Mouse (Mus musculus): ENCODE data around the gene Cfap299. TPM values are rescaled to one million over a fixed set of nuclear protein-coding genes. Genes with fewer than 3 reads are reported as not detected.

Cfap299 gene
- polyA plus RNA-seq, 1 experiment from 2014 or later, result 0.37 TPM

DNA sequence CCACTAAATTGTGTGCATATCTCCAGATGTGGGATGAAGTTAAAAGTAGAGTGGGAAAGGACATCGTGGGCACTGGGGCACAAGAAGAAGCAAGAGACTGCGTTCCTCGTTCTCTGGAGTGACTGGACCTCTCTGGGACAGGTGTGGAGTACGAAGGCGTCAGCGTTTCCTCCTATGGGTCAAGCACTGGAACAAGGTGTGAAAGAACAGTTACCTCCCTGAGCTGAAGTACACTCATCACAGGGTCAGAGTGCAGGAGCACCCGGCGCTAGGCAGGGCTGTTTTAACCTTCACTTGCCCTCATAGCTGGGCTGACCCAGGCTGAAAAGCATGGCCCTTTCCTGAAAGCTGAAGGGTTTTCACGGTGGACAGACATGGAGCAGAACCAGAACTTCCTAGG is 504.7 kb downstream of the Cfap299 start:
- no peak overlapping the region for H3K27ac ChIP-seq (replicated peaks)
- H3K4me1 ChIP-seq, result 0 out of 2 replicates have a peak, but pooled peaks cover 2% of the 10 kb centered on the region
- no peak for DNase-seq (ENCODE audit: low spot score)
- no peaks in the 10 kb centered on the region for H3K9me3 ChIP-seq (replicated peaks)
- 83% methylated on average over 9 of the region's 9 CpGs for WGBS
- no peaks in the 10 kb centered on the region for H3K36me3 ChIP-seq
- H3K27me3 ChIP-seq (ENCODE audit: low read depth, poor library complexity, severe bottlenecking), result no peaks in the 10 kb centered on the region
- H3K4me3 ChIP-seq, result no peak overlapping the region

DNA sequence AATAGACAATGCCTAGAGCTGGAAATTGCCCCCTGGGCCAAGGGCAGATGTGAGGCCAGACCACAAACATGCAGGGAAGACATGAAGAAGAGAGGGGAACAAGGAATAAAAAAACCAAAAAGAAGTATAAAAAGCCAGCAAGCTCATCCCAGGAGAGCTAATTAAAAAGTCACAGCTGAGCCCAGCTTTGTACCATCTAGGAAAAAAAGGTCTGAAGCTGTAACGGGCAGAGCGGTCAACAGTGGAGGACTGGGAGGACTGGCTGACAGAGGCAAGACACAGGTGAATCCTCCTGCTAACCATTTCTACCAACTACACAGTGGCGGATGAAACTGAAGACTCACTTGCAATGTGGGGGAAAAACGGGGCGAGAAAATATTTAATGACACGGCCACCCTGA is 505.2 kb downstream of the Cfap299 start:
- Histone ChIP-seq H3K36me3 (no peaks in the 10 kb centered on the region), H3K27me3 (ENCODE audit: low read depth, poor library complexity, severe bottlenecking) (no peaks in the 10 kb centered on the region), H3K9me3 (replicated peaks) (no peaks in the 10 kb centered on the region), H3K4me3 (no peak overlapping the region), H3K4me1 (0 out of 2 replicates have a peak, but pooled peaks cover 2% of the 10 kb centered on the region), H3K27ac (replicated peaks) (no peak overlapping the region)
- 92% methylated on average over 6 of the region's 6 CpGs for WGBS
- no peak for DNase-seq (ENCODE audit: low spot score)

DNA sequence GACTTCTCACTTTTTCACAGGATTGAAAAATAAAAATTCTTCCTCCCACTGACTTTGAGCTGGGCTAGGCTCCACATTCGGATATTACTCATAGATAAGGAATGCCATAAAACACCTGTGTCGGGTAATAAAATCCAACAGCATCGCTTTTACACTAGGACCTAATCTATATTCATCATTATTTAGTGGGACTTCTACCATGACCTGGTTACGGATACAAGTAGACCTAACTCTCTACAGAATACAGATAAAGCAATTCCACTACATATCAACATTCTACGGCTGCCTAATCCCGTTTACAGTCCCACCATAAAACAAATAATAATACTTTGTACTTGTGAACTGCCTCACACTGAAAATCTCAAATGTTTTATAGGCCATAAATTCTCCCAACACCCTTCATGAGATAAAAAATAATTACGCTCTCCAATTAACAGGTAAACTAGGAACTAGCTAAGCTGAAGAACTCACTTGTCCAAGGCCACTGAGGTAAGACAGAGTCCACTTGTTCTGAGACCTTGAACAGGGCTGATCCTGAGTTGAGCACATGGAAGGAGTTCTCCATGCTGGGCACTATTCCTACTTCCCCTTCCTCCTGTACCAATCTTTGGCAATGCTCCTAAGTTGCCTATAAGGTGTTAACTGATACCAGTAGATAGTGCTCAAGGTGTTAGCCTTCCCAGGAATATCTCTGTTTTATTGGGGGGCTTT is 513.7 kb downstream of the Cfap299 start:
- Histone ChIP-seq H3K4me1 (0 out of 2 replicates have a peak, but pooled peaks cover 3% of the 10 kb centered on the region), H3K27ac (replicated peaks) (no peak overlapping the region), H3K27me3 (ENCODE audit: low read depth, poor library complexity, severe bottlenecking) (no peaks in the 10 kb centered on the region), H3K9me3 (replicated peaks) (no peaks in the 10 kb centered on the region), H3K4me3 (no peak overlapping the region), H3K36me3 (no peaks in the 10 kb centered on the region)
- WGBS, result 90% methylated on average over 7 of the region's 7 CpGs
- no peak for DNase-seq (ENCODE audit: low spot score)

DNA sequence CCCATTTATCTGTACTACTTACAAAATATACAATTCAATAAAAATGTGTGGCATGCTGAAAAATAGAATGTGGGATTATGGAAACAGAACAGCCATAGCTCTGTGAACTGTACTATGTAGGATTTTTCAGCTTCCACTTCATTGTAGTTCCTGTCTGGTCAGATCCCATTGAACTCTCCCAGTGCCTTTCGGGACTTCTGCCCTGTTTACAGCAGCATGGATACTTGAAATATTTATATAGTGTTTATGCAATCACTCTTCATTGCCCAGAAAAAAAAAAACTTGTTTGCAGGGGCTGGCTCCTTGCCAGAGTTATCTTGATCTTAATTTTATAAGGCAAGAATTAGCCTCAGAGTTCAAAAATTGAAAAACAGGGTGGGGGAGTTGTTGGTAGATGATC is 515.6 kb downstream of the Cfap299 start:
- Histone ChIP-seq H3K36me3 (no peaks in the 10 kb centered on the region), H3K4me1 (peaks cover 5% of the 10 kb centered on the region; the same call in 1 of the 2 replicates), H3K4me3 (no peak overlapping the region), H3K27ac (replicated peaks) (no peak overlapping the region), H3K27me3 (ENCODE audit: low read depth, poor library complexity, severe bottlenecking) (no peaks in the 10 kb centered on the region), H3K9me3 (replicated peaks) (no peaks in the 10 kb centered on the region)
- DNase-seq (ENCODE audit: low spot score), result no peak
- 87% methylated on average over 1 of the region's 1 CpGs for WGBS

MicroRNA genes within 50 kb of the gene (microRNA counts, 519-probe panel; counts per million panel counts)
- microRNA mmu-miR-703, result not detected

Small RNA genes lying within 50 kb of the gene (microRNA-seq; reads per million reads assigned to microRNA genes)
- gene Mir703, result not detected

Other genes with a start within 250 kb of the Cfap299 start
- gene Prdm8, start 162.1 kb upstream of the Cfap299 start, polyA plus RNA-seq (2016; fragmentation: Nextera tagmentation; extraction: Ambion mirVana), result 0.22 and 0.35 TPM in 2 replicates
- 0.07 and 0.10 TPM in 2 replicates for gene Fgf5, start 75.1 kb upstream of the Cfap299 start, polyA plus RNA-seq (2016; fragmentation: Nextera tagmentation; extraction: Ambion mirVana)
- not detected in 2 replicates for gene Gm11111, start 223.4 kb downstream of the Cfap299 start, polyA plus RNA-seq (2016; fragmentation: Nextera tagmentation; extraction: Ambion mirVana)

All from midbrain, embryonic 10.5 days (tissue).